Mouse (Mus musculus) lung, postnatal 0 days (tissue): ENCODE data around the gene Odf3l1. TPM values are rescaled to one million over a fixed set of nuclear protein-coding genes. Genes with fewer than 3 reads are reported as not detected.

Experiments
- ATAC-seq: fragments of 200-750 bp; cut with Nextera tagmentation; 2 replicates; pipeline ENCODE4 v1.8.0; 2017; ENCODE audit warnings: moderate library complexity
- DNase-seq: peaks from one replicate; pipeline ENCODE4 v3.0.0-alpha.2; 2016; ENCODE audit warnings: low spot score
- H3K27ac ChIP-seq: fragments of 300-500 bp; sonication (generic); 2 replicates; pipeline ENCODE4 v1.5.1; 2014; ENCODE audit warnings: antibody characterized with exemption, mild to moderate bottlenecking, low read length, mixed read lengths
- H3K27me3 ChIP-seq: fragments of 300-500 bp; sonication (generic); replicated peaks from 2 replicates; pipeline ENCODE4 v1.6.1; 2014; ENCODE audit warnings: low read length, mixed read lengths; ENCODE audit not compliant: insufficient read depth
- H3K36me3 ChIP-seq: fragments of 300-500 bp; sonication (generic); 2 replicates; pipeline ENCODE4 v1.6.1; 2014; ENCODE audit warnings: low read length, mixed read lengths; ENCODE audit not compliant: insufficient read depth
- H3K4me1 ChIP-seq: fragments of 300-500 bp; sonication (generic); 2 replicates; pipeline ENCODE4 v1.6.1; 2014; ENCODE audit warnings: antibody characterized with exemption, low read depth, low read length, mixed read lengths; ENCODE audit not compliant: insufficient read depth
- H3K4me2 ChIP-seq: fragments of 300-500 bp; sonication (generic); replicated peaks from 2 replicates; pipeline ENCODE4 v1.6.1; 2014; ENCODE audit warnings: low read depth, mild to moderate bottlenecking, low read length, moderate library complexity, mixed read lengths
- H3K4me3 ChIP-seq: fragments of 300-500 bp; sonication (generic); 2 replicates; pipeline ENCODE4 v1.5.1; 2014; ENCODE audit warnings: low read depth, low read length
- H3K9ac ChIP-seq: fragments of 300-500 bp; sonication (generic); replicated peaks from 2 replicates; pipeline ENCODE4 v1.6.1; 2014; ENCODE audit warnings: low read depth, mild to moderate bottlenecking
- H3K9me3 ChIP-seq: fragments of 300-500 bp; sonication (generic); 2 replicates; pipeline ENCODE4 v1.6.1; 2016; ENCODE audit warnings: low read length, mixed read lengths
- CTCF ChIP-seq: IDR thresholded peaks from 2 replicates; pipeline ENCODE4 v1.5.1; 2016; ENCODE audit warnings: antibody characterized with exemption, mild to moderate bottlenecking
- EP300 ChIP-seq: IDR thresholded peaks from 2 replicates; pipeline ENCODE4 v1.6.1; 2016; ENCODE audit warnings: antibody characterized with exemption, mild to moderate bottlenecking, control low read depth
- WGBS: fragments of 180-500 bp; shearing (Covaris S2); extraction: QIAGEN DNeasy Blood & Tissue Kit; methylation state at CpG from one replicate; pipeline ENCODE4 v1.1.7; 2014; 5-methylcytosine and 5-hydroxymethylcytosine counted together
- polyA plus RNA-seq: library from polyadenylated mRNA; unstranded; fragments of >200 nt; fragmentation: Nextera tagmentation; extraction: Ambion mirVana; gene quantifications from 2 replicates; pipeline ENCODE4 v1.2.1, GENCODE M21; 2015

Odf3l1 gene
- polyA plus RNA-seq, 1 experiment from 2014 or later = not detected

DNA sequence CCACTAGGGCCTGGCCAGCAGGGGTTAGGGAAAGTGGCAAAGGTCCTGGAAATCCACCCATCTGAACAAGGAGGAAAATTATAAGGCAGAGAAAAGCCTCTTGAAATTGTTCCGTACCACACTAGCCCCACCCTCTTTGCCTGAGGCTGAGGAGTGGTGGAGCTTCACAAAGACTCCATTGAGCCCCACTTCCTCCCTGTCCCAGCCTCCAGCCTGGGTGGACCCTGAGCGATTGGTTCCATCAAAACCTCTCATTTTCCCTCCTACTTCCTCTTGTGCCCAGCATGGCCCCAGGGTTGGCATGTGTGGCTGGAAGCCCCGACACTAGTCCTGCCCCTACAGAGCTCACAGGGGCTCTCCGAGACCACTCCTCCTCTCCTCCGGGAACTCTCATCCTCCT lies 12.8 kb upstream of the Odf3l1 start:
- Histone ChIP-seq H3K4me1 (0 out of 2 replicates have a peak, but pooled peaks cover 3% of the 10 kb centered on the region), H3K4me3 (no peak overlapping the region), H3K36me3 (no peaks in the 10 kb centered on the region), H3K9me3 (no peaks in the 10 kb centered on the region), H3K27me3 (no peaks in the 10 kb centered on the region), H3K4me2 (no peak overlapping the region), H3K9ac (no peak overlapping the region), H3K27ac (no peak overlapping the region)
- ATAC-seq (no peak), DNase-seq (no peak)
- no peak for TF ChIP-seq CTCF
- TF ChIP-seq EP300 = no peak
- WGBS = 75% methylated on average over 5 of the region's 5 CpGs

DNA sequence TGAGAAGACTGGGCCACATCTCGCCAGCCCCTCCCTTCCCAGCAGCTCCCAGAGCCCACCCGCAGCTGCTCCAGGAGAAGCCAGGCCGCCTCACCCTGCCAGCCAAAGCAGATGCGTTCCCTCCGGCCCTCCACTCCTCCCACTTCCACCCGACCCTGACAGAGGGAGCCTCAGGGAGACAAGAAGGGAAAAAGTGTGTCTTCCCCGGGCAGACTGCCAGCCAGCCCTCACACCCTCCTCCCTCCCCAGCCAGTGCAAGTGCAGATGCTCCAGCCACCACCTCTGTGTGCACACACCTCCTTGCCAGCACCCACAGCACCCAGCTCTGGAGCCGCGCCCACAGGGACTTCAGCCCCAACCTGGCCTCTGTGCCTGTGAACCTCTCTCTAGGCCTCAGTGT lies 12.3 kb upstream of the Odf3l1 start:
- ATAC-seq (peak; percentile 48), DNase-seq (peak; percentile 68)
- Histone ChIP-seq H3K4me3 (no peak overlapping the region), H3K9me3 (no peaks in the 10 kb centered on the region), H3K27me3 (no peaks in the 10 kb centered on the region), H3K4me2 (no peak overlapping the region), H3K36me3 (no peaks in the 10 kb centered on the region), H3K4me1 (0 out of 2 replicates have a peak, but pooled peaks cover 3% of the 10 kb centered on the region), H3K9ac (no peak overlapping the region), H3K27ac (no peak overlapping the region)
- TF ChIP-seq EP300 = no peak
- WGBS = 43% methylated on average over 7 of the region's 9 CpGs

DNA sequence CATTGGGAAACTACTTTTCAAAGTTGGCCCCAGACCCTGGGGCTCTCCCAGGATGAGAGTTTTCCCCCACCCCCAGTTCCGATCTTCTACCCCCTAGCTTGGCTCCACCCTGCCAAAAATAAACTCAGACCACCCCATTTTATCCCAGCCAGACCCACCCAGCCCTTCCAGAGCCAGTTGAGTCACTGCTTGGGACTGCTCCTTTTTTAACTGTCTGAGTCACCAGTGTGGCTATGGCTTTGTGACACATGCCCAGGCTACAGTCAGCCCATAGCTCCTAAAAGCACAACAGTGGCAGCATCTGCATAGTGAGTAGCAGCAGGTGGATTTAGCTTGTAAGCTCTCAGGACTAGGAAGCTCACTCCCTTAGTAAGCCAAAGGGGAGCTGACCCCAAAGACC lies 8.6 kb upstream of the Odf3l1 start:
- Histone ChIP-seq H3K36me3 (no peaks in the 10 kb centered on the region), H3K4me1 (peaks cover 7% of the 10 kb centered on the region; the same call in 1 of the 2 replicates), H3K27me3 (no peaks in the 10 kb centered on the region), H3K9ac (no peak overlapping the region), H3K4me3 (no peak overlapping the region), H3K27ac (no peak overlapping the region), H3K9me3 (no peaks in the 10 kb centered on the region), H3K4me2 (no peak overlapping the region)
- ATAC-seq (no peak), DNase-seq (no peak)
- 57% methylated on average over 1 of the region's 1 CpGs for WGBS
- TF ChIP-seq CTCF (no peak), EP300 (no peak)

GRCm38 (mm10) chr9:56872105-56872903 lies 7.8 kb upstream of the Odf3l1 start:
- Histone ChIP-seq H3K4me3 (no peak overlapping the region), H3K4me1 (peaks cover 7% of the 10 kb centered on the region; the same call in 1 of the 2 replicates), H3K9me3 (no peaks in the 10 kb centered on the region), H3K9ac (no peak overlapping the region), H3K27ac (no peak overlapping the region), H3K4me2 (no peak overlapping the region), H3K36me3 (no peaks in the 10 kb centered on the region), H3K27me3 (no peaks in the 10 kb centered on the region)
- TF ChIP-seq EP300 = no peak
- no peak for TF ChIP-seq CTCF
- no peak for ATAC-seq
- no peak for DNase-seq
- 75% methylated on average over 5 of the region's 5 CpGs for WGBS

DNA sequence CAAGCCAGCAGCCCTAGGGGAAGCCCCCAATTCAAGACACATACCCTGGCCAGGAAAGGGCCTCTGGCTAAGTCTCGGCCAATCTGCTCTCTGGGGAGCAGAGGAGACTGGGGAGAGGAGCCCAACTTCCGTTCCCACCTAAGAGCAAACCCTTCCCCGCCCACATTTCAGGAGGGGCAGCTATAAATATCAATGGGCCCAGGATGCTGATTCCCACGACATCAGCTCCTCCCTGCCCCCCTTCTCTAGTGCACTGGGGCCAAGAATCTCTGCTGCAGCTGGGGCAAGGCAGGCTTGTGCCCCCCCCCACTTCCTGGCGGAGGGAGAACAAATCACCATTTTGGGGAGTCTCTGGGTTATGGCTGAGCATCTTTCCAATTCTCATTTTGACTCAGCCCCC lies 6.7 kb upstream of the Odf3l1 start:
- Histone ChIP-seq H3K4me1 (peaks cover 13% of the 10 kb centered on the region; the same call in 1 of the 2 replicates), H3K27me3 (no peaks in the 10 kb centered on the region), H3K4me3 (no peak overlapping the region), H3K9ac (no peak overlapping the region), H3K9me3 (no peaks in the 10 kb centered on the region), H3K4me2 (no peak overlapping the region), H3K27ac (peak overlapping the region; percentile 44; the same call in 1 of the 2 replicates), H3K36me3 (no peaks in the 10 kb centered on the region)
- DNase-seq (no peak), ATAC-seq (peak; percentile 29)
- TF ChIP-seq EP300 (no peak), CTCF (no peak)
- WGBS = 35% methylated on average over 5 of the region's 5 CpGs

GRCm38 (mm10) chr9:56870778-56871177 lies 6.3 kb upstream of the Odf3l1 start:
- Histone ChIP-seq H3K36me3 (no peaks in the 10 kb centered on the region), H3K9me3 (no peaks in the 10 kb centered on the region), H3K27ac (peak overlapping the region; percentile 44; the same call in 1 of the 2 replicates), H3K27me3 (no peaks in the 10 kb centered on the region), H3K4me1 (peaks cover 13% of the 10 kb centered on the region; the same call in 1 of the 2 replicates), H3K4me3 (no peak overlapping the region), H3K9ac (no peak overlapping the region), H3K4me2 (no peak overlapping the region)
- 55% methylated on average over 10 of the region's 10 CpGs for WGBS
- no peak for TF ChIP-seq CTCF
- no peak for TF ChIP-seq EP300
- DNase-seq = no peak
- ATAC-seq = no peak
